Mouse (Mus musculus) retina, adult 2 months (tissue): ENCODE results near the gene S1pr5.
"Not testable (repeated sequence)": the region's sequence is repeated elsewhere in the genome, so short reads cannot be mapped to it uniquely, and the experiment has no call there.

Experiments used
- DNase-seq: peaks from one replicate; pipeline ENCODE4 v3.0.0-alpha.2; 2012; ENCODE audit warnings: low read depth, low spot score

S1pr5 gene

GRCm38 (mm10) chr9:21248326-21248725 is at the start of gene S1pr5:
S1pr5 (minus strand) TSS chr9:21248443.
- DNase-seq = no peak

- DNase-seq = no peak
Measured at GRCm38 (mm10) chr9:21292271-21292670, 44.0 kb upstream of the S1pr5 start.

GRCm38 (mm10) chr9:21291868-21292267 is 43.6 kb upstream of the S1pr5 start:
- not testable (repeated sequence) for DNase-seq

DNA sequence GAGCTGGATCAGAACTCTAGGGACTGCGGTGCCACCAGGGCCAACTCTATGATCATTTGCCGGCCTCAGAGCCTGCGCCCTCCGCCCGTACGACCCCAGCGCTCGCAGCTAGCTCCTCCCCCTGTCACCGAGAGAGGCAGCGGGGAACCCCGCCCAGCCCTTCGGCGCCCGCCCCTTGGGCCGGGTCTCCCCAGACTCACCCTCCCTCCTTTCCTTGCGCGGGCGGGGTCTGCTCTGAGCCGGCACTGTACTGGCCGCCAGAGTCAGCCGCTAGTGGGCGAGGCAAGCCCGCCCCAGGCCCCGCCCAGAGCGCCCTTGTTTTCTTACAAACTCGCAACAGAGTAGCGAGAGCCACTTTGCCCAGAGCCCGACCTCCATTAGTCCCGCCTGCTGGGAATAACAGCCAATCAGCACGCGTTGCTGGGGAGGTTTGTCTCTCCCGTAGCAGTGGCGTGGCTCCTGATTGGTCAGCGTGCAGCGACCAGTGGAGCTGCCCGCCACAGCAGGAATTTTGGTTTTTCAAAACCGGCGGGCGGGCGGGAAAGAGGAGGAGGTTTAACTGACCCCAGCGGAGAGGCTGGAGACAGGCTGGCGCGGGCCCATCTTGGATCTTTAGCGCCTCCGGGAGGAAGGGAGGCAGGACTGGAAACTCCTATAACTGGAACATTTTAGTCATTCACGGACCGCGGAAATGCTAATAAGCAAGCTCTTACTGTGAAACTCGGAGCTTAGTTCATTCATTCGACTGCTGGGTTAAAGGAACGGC is 43.0 kb upstream of the S1pr5 start, which contains the start of gene Cdkn2d:
Cdkn2d (minus strand) TSS at position 386 of the 766 bp plus-strand sequence.
- peak; percentile 96 for DNase-seq

DNA sequence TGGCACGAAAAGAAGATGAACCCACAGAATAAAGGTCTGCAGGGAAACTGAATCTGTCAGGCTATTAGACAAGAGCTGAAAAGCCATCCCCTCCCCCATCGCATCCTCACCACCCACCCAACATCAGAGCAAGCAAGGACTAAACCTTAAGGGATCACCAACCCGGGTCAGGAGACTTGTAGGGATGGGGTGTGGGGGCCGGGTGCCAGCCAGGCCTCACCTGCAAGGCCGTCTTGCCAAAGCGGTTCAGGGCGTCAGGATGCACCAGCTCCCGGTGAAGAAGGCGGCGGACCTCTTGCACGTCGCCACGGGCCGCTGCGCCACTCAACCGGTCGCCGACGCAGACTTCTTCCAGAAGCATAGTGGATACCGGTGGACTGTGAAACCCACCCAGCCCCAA is 42.3 kb upstream of the S1pr5 start:
- no peak for DNase-seq

DNA sequence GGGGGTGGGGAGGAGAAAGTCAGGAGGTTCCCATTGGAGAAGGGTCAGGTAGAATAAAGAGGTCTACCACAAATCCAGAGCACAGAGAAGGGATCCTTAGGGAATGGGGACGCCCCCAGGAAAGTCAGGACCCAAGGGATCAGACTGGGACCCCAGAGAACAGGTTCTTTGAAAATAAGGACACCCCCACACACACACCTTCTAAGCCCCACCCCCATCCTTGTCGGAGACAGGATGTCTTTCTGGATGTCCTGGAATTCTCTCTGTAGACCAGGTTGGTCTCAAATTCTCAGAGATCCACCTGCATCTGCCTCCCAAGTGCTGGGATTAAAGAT is 41.1 kb upstream of the S1pr5 start:
- DNase-seq = no peak

- DNase-seq = no peak
Measured at GRCm38 (mm10) chr9:21288404-21289336, 40.4 kb upstream of the S1pr5 start.

GRCm38 (mm10) chr9:21287571-21288402 is 39.5 kb upstream of the S1pr5 start, which contains the start of gene Kri1:
Kri1 (minus strand) TSS chr9:21287969.
- DNase-seq = peak; percentile 91

DNA sequence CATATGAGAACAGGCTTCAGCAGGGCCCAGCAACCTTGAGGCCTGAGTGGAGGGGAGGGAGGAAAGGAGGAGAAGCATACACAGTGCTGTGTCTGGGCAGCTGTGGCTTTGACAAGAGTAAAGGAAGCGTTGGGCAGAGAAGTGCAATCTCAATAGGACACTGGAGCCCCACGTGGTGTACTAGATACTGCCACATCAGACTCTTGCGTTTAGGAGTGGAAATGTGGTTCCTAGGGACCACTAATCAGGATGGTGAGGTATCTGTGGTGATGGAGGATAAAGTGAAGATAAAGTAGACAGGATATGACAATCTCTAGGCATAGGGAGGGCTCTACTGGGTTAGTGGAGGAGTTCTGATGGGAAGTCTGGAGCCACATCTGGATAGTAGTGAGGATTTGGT is 38.5 kb upstream of the S1pr5 start:
- DNase-seq = no peak

DNA sequence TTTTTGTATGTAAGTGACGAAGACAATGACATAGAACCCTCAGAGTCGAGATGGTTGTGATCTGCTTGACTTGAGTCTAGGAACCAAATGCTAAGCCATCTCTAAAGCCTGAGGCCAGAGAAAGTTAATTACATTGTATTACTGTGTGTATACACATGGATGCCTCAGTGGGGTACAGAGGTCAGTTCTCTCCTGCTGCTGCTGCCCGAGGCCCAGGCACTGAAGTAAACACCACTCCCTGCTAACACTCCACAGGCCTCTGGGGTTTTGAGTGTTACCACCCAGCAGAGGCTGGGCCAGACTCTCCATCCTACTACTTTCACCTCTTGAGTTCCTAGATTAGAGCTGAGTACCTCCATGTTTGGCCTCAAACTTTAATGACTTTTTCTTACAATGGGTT is 35.8 kb upstream of the S1pr5 start:
- no peak for DNase-seq

DNA sequence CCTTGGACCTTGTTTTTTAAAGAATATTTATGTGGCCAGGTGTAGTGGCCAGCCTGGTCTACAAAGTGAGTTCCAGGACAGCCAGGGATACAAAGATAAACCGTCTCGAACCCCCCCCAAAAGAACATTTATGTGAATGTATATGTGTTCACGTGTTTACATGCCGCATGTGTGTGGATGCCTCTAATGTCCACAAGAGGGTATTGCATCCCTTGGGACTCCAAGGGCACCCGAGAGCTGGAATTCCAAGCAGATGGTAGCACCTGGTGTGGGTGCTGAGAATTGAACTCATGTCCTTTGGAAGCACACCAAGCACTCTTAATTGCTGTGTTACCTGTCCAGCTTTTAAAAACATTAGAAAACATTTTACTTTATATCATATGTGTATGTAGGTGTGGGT is 35.3 kb upstream of the S1pr5 start:
- DNase-seq = no peak

DNA sequence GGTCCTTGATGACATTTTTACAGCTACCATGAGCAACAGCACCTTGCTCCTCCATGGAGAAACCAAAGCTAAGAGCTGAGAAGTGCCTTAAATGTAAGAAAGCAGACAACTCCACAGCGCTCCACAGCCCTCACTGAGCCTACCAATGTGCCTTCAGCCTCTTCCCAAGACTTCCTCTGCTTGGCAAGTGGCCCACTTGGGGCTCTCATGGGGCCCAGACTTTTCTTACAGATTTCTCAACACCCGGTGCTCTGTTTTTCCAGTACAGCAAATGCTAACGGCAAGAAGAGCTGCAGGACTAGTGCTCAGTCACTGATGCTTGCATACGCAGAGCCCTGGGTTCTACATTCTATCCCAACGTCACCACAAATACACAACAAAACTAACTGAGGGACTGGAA is 29.5 kb upstream of the S1pr5 start:
- DNase-seq = no peak

GRCm38 (mm10) chr9:21276307-21276706 is 28.1 kb upstream of the S1pr5 start:
- no peak for DNase-seq

GRCm38 (mm10) chr9:21275727-21276126 is 27.5 kb upstream of the S1pr5 start:
- DNase-seq = no peak

DNA sequence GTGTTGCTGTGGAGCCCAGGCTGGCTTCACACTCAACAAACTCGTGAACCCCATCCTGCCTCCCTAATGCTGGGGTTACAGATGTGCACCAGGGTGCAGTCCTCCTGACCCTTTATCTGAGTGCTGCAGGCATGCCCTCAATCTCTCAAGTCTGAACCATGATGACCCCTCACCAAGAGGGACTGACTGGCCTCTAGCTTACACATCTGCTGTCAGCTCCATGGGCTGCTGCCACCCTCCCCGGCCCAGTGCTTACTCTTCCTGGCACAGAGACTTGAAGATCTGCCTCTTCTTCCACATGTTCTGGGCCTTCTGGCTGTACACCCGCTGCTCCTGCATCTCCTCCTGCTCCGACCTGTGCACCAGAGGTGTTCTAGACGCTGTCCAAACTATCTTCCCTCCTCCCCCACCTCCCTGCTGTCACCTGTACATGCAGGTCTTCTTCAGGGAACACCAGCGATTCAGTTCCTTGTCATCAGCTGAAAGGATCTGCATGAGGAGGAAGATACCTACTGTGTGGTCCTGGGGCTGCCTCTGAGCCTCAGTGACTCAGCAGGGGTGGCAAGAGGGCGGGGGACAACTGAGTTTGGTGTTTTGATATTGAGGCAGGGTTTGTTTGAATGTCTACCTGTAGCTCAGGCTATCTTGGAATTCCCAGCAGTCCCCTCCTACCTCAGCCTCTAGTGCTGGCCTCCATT is 26.9 kb upstream of the S1pr5 start:
- no peak for DNase-seq

- DNase-seq = no peak
Measured at GRCm38 (mm10) chr9:21274336-21274735, 26.1 kb upstream of the S1pr5 start.

- DNase-seq = no peak
Measured at GRCm38 (mm10) chr9:21273520-21274228, 25.4 kb upstream of the S1pr5 start.

DNA sequence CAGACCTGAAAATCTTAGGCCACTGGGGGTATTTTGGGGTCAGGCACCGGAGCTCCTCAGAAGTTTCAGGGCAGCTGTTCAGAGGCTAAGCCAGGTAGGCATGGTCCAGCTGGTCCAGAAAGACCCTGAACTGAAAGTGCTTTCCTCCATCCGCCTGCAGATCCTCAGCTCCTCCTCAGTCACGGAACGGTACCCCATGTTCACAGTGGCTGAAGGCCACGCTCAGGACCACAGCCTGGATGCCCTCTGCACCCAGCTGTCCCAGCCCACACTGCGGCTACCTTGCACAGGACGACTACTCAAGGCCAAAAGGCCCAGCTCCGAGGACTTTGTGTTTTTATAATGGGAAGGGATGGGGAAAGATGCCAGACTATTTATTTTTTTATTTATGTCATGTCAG is 24.9 kb upstream of the S1pr5 start:
- DNase-seq = no peak

DNA sequence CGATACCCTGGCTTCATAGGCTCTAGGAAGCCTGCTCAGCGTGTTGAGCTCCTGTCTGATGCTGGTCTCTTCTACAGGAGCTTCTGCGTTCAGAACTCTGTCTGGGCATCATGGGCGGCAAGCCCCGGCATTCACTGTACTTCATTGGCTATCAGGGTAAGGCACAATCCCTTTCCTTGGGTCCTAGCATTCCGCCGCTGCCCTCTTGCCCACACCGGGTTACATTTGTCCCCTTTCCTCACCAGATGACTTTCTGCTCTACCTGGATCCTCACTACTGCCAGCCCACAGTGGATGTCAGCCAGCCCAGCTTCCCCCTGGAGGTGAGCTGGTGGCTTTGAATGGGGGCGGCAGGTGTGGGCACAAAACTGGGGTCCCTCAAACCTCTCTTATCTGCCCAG is 24.1 kb upstream of the S1pr5 start:
- DNase-seq = no peak

- not testable (repeated sequence) for DNase-seq
Measured at GRCm38 (mm10) chr9:21269590-21269989, 21.3 kb upstream of the S1pr5 start.

- DNase-seq = no peak
Measured at GRCm38 (mm10) chr9:21268305-21268704, 20.1 kb upstream of the S1pr5 start.
